1 mouse cellular context compared by ENCODE assay signal in genomic region chr5:52669426-52670191, GRCm38 (mm10).
TF ChIP-seq lines count a peak whose summit lies in the region.

Gene Sepsecs, minus strand, starts transcription at chr5:52669708.

TF ChIP-seq in CH12.LX, 34 proteins besides CTCF, POLR2A, EP300 and RAD21 (continued from another document):
- no peak for TF ChIP-seq TBP (conservative IDR thresholded peaks at IDR 0.05; ENCODE audit: low read depth, low read length)
- TF ChIP-seq MXI1 (IDR thresholded peaks at IDR 0.05; ENCODE audit: low read depth, low read length), result peak; percentile 89
- no peak for TF ChIP-seq USF1 (IDR thresholded peaks at IDR 0.05; ENCODE audit: low read depth, low read length)
- no peak for TF ChIP-seq RCOR1 (conservative IDR thresholded peaks at IDR 0.05; ENCODE audit: low read depth, low read length)
- TF ChIP-seq MEF2A (IDR thresholded peaks at IDR 0.05; ENCODE audit: borderline replicate concordance, low read depth, low read length), result peak; percentile 50; the same call in 1 of the 2 replicates
- 0 out of 2 replicates have a peak, but pooled peaks have one; percentile 50 for TF ChIP-seq MAX (IDR thresholded peaks at IDR 0.05; ENCODE audit: low read length)
- no peak for TF ChIP-seq ZKSCAN1 (IDR thresholded peaks at IDR 0.05; ENCODE audit: borderline replicate concordance, low read depth, low read length)
- TF ChIP-seq JUND (conservative IDR thresholded peaks at IDR 0.05; ENCODE audit: low read depth, low read length), result no peak
- no peak for TF ChIP-seq ZC3H11A (IDR thresholded peaks at IDR 0.05; ENCODE audit: low read depth, low read length)
- peak; percentile 40 for TF ChIP-seq IRF4 (IDR thresholded peaks at IDR 0.05; ENCODE audit: low read depth, low read length)
